Mouse (Mus musculus): ENCODE measurements around the gene Mvb12a.

Gene Mvb12a

GRCm38 (mm10) chr8:71542632-71543343 is at the start of gene Mvb12a:
Gene Mvb12a, plus strand, starts transcription at chr8:71542922.
- DNase-seq: peak; percentile 99

DNA sequence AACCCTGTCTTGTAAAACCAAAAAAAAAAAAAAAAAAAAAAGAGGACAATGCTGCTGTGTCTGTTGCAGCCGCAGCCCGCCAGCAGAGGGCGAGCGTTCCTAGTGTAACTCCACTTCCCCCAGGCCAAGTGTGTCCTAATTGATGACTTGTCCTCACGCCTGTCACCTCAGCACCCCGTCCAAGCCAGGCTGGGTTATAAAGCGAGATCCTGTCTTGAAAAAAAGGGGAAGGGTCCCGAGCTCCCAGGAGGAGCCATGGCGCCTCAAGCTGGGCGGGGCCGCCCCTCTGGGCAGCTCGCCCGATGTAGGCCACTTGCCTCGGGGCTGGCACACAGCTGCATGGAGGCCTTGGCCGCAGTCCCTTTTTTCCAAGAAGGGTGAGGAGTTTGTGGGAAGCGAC is 47.7 kb upstream of the Mvb12a start:
- DNase-seq: peak; percentile 89

DNA sequence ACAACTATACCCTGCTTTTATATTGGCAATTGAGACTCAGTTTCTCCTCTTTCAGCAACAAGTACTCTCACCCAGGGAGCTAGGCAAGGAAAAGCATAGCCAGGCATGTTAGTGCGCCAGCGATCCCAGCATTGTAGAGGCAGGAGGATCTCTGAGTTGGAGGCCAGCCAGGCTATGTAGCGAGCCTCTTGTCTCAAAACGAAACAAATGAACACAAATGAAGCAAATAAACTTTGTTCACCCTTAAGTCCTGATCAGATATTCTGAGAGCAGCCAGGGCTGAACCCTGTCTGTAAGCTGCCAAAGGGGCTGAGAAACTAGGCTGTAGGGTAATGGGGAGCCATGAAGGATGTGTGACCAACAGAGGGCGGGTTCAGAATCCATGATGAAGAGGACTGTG is 46.9 kb upstream of the Mvb12a start:
- DNase-seq: no peak

DNA sequence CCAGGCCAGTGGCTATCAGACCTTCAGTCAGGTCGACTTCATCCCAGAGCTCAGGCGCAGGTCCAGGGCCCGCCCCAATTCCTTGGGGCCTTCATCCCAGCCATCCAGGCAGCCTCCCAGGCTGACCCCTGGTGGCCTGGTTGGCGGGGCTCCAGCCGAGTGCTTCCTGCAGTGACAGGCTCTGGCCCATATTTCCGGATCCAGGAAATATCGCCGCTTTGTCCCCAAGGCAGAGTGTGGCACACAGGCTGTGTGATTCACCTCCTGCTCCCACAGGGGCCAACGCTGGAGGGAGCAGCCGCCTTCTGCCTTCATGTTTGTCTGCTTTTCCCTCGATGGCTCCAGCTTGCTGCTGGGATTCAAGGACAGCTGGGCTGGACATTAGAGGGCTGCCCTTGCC is 46.2 kb upstream of the Mvb12a start:
- DNase-seq: peak; percentile 92

GRCm38 (mm10) chr8:71497077-71497645 is 45.6 kb upstream of the Mvb12a start:
- DNase-seq: no peak

- peak; percentile 72 for DNase-seq
Observed at GRCm38 (mm10) chr8:71497881-71498501, 44.7 kb upstream of the Mvb12a start.

- peak; percentile 57 for DNase-seq
Observed at GRCm38 (mm10) chr8:71498816-71499690, 43.7 kb upstream of the Mvb12a start.

DNA sequence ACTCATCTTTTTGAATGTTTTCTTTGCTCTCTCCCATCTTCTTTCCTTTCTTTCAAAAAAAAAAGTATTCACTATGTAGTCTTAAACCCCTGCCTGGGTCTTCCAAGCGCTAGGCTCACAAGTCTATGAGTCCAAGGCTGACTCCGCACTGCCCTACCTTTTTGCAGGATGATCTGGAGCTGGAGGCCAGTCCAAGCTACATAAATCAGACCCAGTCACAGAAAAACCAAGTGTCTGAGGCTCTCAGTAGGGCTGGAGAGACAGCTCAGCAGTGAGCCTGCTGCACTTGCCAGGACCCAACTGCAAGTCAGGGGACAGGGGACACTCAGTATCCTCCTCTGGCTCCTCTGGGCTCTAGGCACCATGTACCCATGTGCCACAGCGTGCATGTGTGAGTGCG is 38.4 kb upstream of the Mvb12a start:
- no peak for DNase-seq

DNA sequence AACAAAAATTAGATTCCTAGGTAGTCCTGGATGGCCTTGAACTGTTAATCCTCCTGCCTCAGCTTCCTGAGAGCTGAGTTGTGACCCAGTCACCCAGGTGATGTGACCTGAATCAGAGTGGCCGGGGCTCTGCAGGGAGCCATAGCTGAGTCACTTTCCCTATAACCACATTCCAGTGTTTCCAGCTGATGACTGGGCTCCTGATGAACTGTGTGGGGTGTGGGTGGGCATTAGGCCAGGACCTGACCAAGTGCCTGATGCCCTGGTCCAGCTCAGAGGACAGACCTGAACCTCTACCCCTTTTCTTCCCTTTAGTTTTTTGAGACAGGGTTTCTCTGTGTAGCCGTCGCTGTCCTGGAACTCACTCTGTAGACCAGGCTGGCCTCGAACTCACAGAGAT is 37.4 kb upstream of the Mvb12a start:
- DNase-seq: no peak

- DNase-seq: no peak
Observed at GRCm38 (mm10) chr8:71505979-71506378, 36.7 kb upstream of the Mvb12a start.

- DNase-seq: peak; percentile 61
Observed at GRCm38 (mm10) chr8:71507589-71508104, 35.1 kb upstream of the Mvb12a start.

DNA sequence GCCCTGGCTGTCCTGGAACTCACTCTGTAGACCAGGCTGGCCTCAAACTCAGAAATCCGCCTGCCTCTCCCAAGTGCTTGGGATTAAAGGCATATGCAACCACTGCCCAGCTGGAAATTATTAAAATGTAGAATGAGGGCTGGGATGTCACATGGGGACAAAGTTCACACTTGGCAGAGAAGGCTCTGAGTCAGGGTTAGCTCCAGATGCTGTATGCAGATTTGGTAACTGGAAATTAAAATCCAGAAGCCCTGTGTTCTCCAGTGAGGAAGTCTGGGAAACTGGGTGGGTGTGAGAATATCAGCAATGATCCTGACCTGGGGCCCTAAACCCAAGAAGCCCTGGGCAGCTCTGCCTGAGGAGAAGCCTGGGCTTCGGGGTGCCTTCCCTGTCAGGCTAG is 33.4 kb upstream of the Mvb12a start:
- no peak for DNase-seq

DNA sequence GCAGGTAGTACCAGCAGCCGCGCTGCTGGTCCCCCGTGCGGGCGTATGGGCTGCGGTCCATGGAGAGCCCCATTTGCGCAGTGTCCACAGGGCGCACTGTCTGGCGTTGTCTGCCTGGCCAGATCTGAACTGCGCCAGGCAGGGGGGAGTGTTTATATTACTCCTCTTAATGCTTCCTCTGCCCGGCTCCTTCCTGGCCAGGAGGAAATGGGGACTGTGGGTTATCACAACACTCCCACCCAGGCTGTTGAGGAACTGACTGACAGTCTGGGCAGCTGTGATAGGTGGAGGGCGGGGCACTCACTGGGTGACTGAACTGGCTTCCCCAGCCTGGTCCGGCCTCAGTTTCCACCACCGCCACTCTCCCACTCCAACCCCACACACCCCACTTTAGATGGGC is 31.1 kb upstream of the Mvb12a start, which contains the start of gene Plvap:
Gene Plvap, minus strand, starts transcription at position 109 of the 400 bp plus-strand sequence.
- peak; percentile 60 for DNase-seq

- no peak for DNase-seq
Observed at GRCm38 (mm10) chr8:71513018-71513754, 29.5 kb upstream of the Mvb12a start.

GRCm38 (mm10) chr8:71515043-71515442 is 27.7 kb upstream of the Mvb12a start:
- DNase-seq: no peak

- DNase-seq: peak; percentile 69
Observed at GRCm38 (mm10) chr8:71516786-71517185, 25.9 kb upstream of the Mvb12a start.

DNA sequence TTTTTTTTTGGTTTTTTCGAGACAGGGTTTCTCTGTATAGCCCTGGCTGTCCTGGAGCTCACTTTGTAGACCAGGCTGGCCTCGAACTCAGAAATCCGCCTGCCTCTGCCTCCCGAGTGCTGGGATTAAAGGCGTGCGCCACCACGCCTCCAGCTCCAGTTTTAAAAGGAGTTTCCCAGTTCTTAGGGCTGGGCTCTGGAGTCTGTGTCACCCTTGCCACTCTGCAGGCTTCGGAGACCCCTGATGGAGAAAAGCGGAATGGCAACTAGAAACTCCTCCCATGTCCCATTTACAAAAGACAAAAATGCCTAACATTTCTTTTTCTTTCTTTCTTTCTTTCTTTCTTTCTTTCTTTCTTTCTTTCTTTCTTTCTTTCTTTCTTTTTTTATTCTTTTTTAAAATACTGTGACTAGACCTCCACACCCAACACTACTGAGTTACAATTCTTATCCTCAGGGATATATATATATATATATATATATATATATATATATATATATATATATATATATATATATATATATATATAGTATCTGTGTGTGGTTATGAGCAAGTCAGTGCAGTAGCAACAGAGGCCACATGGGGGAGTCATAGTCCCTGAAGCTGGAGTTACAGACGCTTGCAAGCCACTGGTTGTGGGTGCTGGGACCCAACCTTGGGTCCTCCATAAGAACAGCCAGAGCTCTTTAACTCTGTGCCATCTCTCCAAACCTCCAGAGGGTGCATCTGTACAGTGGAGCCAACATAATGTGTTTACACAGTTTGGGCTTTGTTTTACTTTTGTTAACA is 23.5 kb upstream of the Mvb12a start:
- peak; percentile 76 for DNase-seq

DNA sequence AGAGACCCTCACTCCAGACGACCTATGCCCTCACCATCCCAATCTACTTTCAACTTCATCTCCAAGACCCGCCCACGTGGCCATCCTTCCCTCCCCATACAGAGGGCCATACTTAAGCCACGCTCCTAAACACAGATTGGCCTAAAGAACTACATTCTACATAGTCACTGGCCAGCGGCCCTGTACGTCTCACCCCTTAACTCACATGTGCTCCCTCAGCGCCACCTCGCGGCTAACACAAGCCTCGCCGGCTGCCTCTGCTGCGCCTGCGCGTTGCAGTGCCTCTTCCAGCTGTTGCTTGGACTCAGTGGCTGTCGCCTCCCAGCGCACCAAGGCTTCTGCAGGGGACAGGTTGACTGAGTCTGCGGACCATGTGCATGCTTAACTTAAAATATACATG is 21.1 kb upstream of the Mvb12a start:
- peak; percentile 95 for DNase-seq

DNA sequence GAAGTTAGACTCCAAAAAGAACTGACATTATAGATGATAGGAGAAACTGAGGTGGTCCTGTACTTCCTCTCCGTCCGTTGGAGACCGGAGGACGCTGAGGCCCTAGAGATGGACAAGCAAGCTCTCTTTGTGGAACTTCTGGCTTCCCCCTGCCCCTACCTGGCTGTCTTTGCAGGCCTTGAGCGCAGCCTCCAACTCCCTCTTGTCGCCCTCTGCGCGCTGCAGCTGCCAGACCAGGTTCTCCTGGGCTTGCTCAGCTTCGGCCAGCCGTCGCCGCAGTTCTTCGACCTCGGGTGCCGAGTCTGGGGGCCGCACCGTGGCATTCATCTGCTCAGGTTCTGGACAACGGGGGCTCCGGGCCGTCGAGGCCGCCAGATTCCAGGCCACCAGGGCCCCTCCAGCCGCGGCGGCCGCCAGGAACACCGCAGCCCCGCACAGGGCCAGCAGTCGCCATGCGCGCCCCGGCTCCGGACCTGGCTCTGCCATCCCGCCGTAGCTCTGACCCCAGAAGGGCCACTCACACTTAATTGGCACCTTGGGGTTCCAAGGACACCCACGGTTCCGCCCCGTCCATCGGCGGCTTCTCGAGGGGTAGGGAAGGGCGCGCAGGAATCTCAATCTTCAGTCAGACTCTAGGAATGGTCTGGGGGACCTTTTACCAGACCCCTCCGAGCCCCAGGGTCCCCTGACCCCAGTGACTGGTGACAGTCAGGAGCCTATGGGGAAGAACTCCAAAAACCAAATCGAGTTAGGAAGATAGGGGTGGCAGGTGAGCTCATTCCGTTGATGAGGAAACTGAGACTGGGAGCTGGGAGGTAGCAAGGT is 17.3 kb upstream of the Mvb12a start, which contains the start of gene Ccdc194:
Gene Ccdc194, minus strand, starts transcription at position 486 of the 825 bp plus-strand sequence.
- no peak for DNase-seq

DNA sequence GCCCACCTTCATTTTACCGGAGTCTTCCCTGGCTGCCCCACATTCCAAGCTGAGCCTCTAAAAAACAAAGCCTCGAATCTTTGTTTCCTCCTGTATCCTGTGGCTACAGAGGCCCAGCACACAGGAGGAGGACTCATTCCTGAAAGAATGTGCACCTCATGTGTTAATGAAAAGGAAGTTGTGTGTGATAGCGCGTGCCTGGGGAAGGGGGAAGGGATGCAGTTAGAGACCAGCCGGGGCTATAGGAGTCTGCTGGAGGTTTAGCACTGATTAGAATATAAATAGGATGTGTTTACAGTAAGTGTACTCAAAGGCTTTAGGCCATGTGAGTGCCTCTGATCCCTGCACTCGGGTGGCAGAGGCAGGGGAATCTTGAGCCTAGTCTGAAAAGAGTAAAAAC is 16.4 kb upstream of the Mvb12a start:
- DNase-seq: no peak
